Mouse (Mus musculus) kidney, postnatal 0 days (tissue): ENCODE measurements around the gene Olfr1417. TPM values are rescaled to one million over a fixed set of nuclear protein-coding genes. Genes with fewer than 3 reads are reported as not detected.
A peak's percentile ranks its signal among the peaks of the same experiment; 100 is the strongest.

ENCODE experiments used
- ATAC-seq: fragments of 200-750 bp; cut with Nextera tagmentation; replicated peaks from 2 replicates; pipeline ENCODE4 v1.8.0; 2017; ENCODE audit warnings: low read depth, moderate number of reproducible peaks, moderate TSS enrichment, moderate library complexity; ENCODE audit not compliant: low FRiP score
- DNase-seq: peaks from one replicate; pipeline ENCODE4 v3.0.0-alpha.2; 2016; ENCODE audit warnings: low spot score
- H3K27ac ChIP-seq: fragments of 300-500 bp; sonication (generic); 2 replicates; pipeline ENCODE4 v1.5.1; 2014; ENCODE audit warnings: mild to moderate bottlenecking
- H3K27me3 ChIP-seq: fragments of 300-500 bp; sonication (generic); 2 replicates; pipeline ENCODE4 v1.6.1; 2014; ENCODE audit warnings: low read length, mixed read lengths; ENCODE audit not compliant: insufficient read depth
- H3K36me3 ChIP-seq: fragments of 300-500 bp; sonication (generic); 2 replicates; pipeline ENCODE4 v1.6.1; 2014; ENCODE audit warnings: low read length, mixed read lengths; ENCODE audit not compliant: insufficient read depth
- H3K4me1 ChIP-seq: fragments of 300-500 bp; sonication (generic); replicated peaks from 2 replicates; pipeline ENCODE4 v1.6.1; 2014; ENCODE audit warnings: antibody characterized with exemption, low read length, mixed read lengths; ENCODE audit not compliant: insufficient read depth
- H3K4me2 ChIP-seq: fragments of 300-500 bp; sonication (generic); 2 replicates; pipeline ENCODE4 v1.6.1; 2014; ENCODE audit warnings: mild to moderate bottlenecking, low read length, moderate library complexity, mixed read lengths
- H3K4me3 ChIP-seq: fragments of 300-500 bp; sonication (generic); replicated peaks from 2 replicates; pipeline ENCODE4 v1.5.1; 2014; ENCODE audit warnings: low read depth, low read length
- H3K9ac ChIP-seq: fragments of 300-500 bp; sonication (generic); 2 replicates; pipeline ENCODE4 v1.6.1; 2014; ENCODE audit warnings: low read depth, low read length
- H3K9me3 ChIP-seq: fragments of 300-500 bp; sonication (generic); replicated peaks from 2 replicates; pipeline ENCODE4 v1.6.1; 2016; ENCODE audit warnings: low read length, inconsistent platforms, mixed read lengths
- CTCF ChIP-seq: IDR thresholded peaks from 2 replicates; pipeline ENCODE4 v1.5.1; 2016; ENCODE audit warnings: antibody characterized with exemption, low read depth, mild to moderate bottlenecking, moderate library complexity
- WGBS: fragments of 180-500 bp; shearing (Covaris S2); extraction: QIAGEN DNeasy Blood & Tissue Kit; methylation state at CpG from one replicate; pipeline ENCODE4 v1.1.7; 2014; 5-methylcytosine and 5-hydroxymethylcytosine counted together
- polyA plus RNA-seq: library from polyadenylated mRNA; unstranded; fragments of >200 nt; fragmentation: Nextera tagmentation; extraction: Ambion mirVana; gene quantifications from 2 replicates; pipeline ENCODE4 v1.2.1, GENCODE M21; 2015

The Olfr1417 gene
- polyA plus RNA-seq, 1 experiment from 2014 or later = not detected

GRCm38 (mm10) chr19:11819143-11819700, 19.8 kb downstream of the Olfr1417 start, which contains the start of gene Stx3:
Gene Stx3, minus strand, starts transcription at chr19:11819403.
- TF ChIP-seq CTCF = no peak
- Histone ChIP-seq H3K27ac (peak within 1 kb of the TSS; percentile 86), H3K27me3 (no peaks in the 10 kb centered on the region), H3K9me3 (no peaks in the 10 kb centered on the region), H3K4me3 (peak within 1 kb of the TSS; percentile 85), H3K4me2 (peak within 1 kb of the TSS; percentile 78), H3K36me3 (no peaks in the 10 kb centered on the region), H3K4me1 (no peaks in the 10 kb centered on the region), H3K9ac (peak within 1 kb of the TSS; percentile 88)
- under 1% methylated on average over 20 of the region's 20 CpGs for WGBS
- ATAC-seq (no peak), DNase-seq (peak; percentile 14)

DNA sequence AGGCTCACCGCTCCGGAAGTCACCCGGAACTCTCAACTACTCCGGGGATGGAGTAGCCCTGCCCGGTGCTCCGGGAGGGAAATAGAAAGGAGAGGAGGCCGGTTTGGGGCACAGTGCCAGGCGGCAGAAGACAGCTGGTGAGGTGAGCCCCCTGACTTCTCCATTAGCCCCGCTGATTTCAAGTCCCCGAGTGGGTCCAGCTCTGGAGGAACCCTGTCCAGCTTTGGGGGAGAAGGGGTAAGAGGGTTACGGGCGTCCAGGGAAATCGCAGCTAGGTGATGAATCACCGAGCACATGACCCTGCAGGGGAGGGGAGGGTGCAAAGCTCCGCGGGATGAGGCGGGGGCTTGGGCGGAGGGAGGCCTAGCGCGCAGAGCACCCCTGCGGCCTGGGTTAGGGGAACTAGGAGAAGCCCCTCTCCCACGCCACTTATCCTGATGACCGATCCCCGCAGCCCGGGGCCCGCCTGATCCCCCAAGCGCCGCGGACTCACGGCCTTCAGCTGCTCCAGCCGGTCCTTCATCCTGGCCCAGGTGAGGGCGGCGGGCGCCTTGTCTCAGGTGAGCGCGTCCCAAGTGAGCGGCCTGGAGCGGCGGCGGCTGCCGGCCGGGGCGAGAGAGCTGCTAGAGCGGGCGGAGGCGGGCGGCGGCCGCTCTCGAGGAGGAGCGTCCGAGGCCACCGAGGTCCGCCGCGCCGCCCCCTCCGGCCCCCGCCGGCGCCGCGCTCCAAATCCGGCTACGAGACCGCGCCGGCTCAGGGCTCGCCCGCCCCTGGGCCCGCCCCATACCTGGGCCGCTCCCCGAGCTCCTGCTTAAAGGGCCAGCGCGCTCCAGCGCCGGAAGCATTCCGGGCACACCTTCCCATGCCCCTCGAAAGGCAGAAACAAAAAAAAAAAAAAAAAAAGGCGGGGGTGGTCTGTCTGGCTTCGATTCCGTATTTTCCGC, 20.5 kb downstream of the Olfr1417 start:
- Histone ChIP-seq H3K27ac (peak overlapping the region; percentile 86), H3K4me2 (peak overlapping the region; percentile 78), H3K9me3 (no peaks in the 10 kb centered on the region), H3K27me3 (no peaks in the 10 kb centered on the region), H3K9ac (peak overlapping the region; percentile 88), H3K4me3 (peak overlapping the region; percentile 85), H3K36me3 (no peaks in the 10 kb centered on the region), H3K4me1 (peaks cover 4% of the 10 kb centered on the region; the same call in 1 of the 2 replicates)
- DNase-seq = peak; percentile 59
- ATAC-seq = peak; percentile 77
- TF ChIP-seq CTCF = no peak
- under 1% methylated on average over 72 of the region's 83 CpGs for WGBS

- Histone ChIP-seq H3K9ac (peak overlapping the region; percentile 88; the same call in 1 of the 2 replicates), H3K4me1 (peaks cover 4% of the 10 kb centered on the region; the same call in 1 of the 2 replicates), H3K4me3 (peak overlapping the region; percentile 85), H3K9me3 (no peaks in the 10 kb centered on the region), H3K4me2 (peak overlapping the region; percentile 78), H3K27me3 (no peaks in the 10 kb centered on the region), H3K36me3 (no peaks in the 10 kb centered on the region), H3K27ac (peak overlapping the region; percentile 86; the same call in 1 of the 2 replicates)
- DNase-seq = peak; percentile 11
- 12% methylated on average over 5 of the region's 5 CpGs for WGBS
- no peak for TF ChIP-seq CTCF
- ATAC-seq = no peak
Measured at GRCm38 (mm10) chr19:11817586-11817985, 21.4 kb downstream of the Olfr1417 start.

GRCm38 (mm10) chr19:11816706-11817105, 22.3 kb downstream of the Olfr1417 start:
- H3K36me3 ChIP-seq = no peaks in the 10 kb centered on the region
- ATAC-seq (no peak), DNase-seq (peak; percentile 15)
- WGBS = 35% methylated on average over 6 of the region's 6 CpGs
- no peak overlapping the region for H3K27ac ChIP-seq
- TF ChIP-seq CTCF = no peak
- no peak overlapping the region for H3K4me3 ChIP-seq
- peaks cover 4% of the 10 kb centered on the region; the same call in 1 of the 2 replicates for H3K4me1 ChIP-seq
- H3K9me3 ChIP-seq = no peaks in the 10 kb centered on the region
- H3K4me2 ChIP-seq = peak overlapping the region; percentile 78; the same call in 1 of the 2 replicates
- H3K9ac ChIP-seq = no peak overlapping the region
- H3K27me3 ChIP-seq = no peaks in the 10 kb centered on the region

GRCm38 (mm10) chr19:11814742-11815333, 24.2 kb downstream of the Olfr1417 start:
- H3K27ac ChIP-seq = no peak overlapping the region
- 82% methylated on average over 6 of the region's 6 CpGs for WGBS
- H3K4me2 ChIP-seq = no peak overlapping the region
- H3K4me3 ChIP-seq = no peak overlapping the region
- ATAC-seq = peak; percentile 50
- no peaks in the 10 kb centered on the region for H3K36me3 ChIP-seq
- peak; percentile 19 for DNase-seq
- no peak for TF ChIP-seq CTCF
- no peaks in the 10 kb centered on the region for H3K9me3 ChIP-seq
- no peaks in the 10 kb centered on the region for H3K27me3 ChIP-seq
- H3K9ac ChIP-seq = no peak overlapping the region
- H3K4me1 ChIP-seq = peaks cover 4% of the 10 kb centered on the region; the same call in 1 of the 2 replicates

DNA sequence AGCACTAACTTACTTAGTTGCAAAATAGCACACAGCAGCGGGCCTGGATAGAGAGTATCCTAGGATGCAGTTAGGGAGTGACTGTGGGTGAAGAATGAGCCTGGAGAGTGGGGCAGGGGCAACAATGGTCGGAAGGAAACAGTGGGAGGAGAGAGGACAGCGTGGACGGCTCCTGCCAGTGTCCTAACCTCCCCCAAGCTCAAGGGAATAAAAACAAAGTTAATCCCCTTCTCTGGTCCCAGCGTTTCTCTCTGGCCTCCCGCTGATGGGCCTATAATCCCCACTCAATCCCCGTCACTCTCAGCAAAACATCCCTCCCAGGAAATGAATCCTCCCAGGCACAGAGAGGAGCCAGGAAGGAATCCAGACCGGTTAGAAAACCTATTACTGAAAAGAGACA, 25.4 kb downstream of the Olfr1417 start:
- no peaks in the 10 kb centered on the region for H3K36me3 ChIP-seq
- H3K9me3 ChIP-seq = no peaks in the 10 kb centered on the region
- peak overlapping the region; percentile 73 for H3K27ac ChIP-seq
- 14% methylated on average over 8 of the region's 8 CpGs for WGBS
- no peaks in the 10 kb centered on the region for H3K27me3 ChIP-seq
- H3K4me1 ChIP-seq = peaks cover 4% of the 10 kb centered on the region; the same call in 1 of the 2 replicates
- DNase-seq (peak; percentile 57), ATAC-seq (no peak)
- TF ChIP-seq CTCF = no peak
- 0 out of 2 replicates have a peak overlapping the region, but pooled peaks have one; percentile 15 for H3K9ac ChIP-seq
- H3K4me3 ChIP-seq = no peak overlapping the region
- peak overlapping the region; percentile 24; the same call in 1 of the 2 replicates for H3K4me2 ChIP-seq
